Mouse (Mus musculus) urinary bladder, postnatal 10 days (tissue): ENCODE data around the gene Dph1.

Experiments
- DNase-seq: peaks from one replicate; pipeline ENCODE4 v3.0.0; 2022; ENCODE audit warnings: low spot score

Dph1 gene

GRCm38 (mm10) chr11:75133951-75134350, 57.1 kb downstream of the Dph1 start:
- DNase-seq: no peak

GRCm38 (mm10) chr11:75133391-75133790, 57.6 kb downstream of the Dph1 start:
- no peak for DNase-seq

- DNase-seq: no peak
These were observed 58.8 kb downstream of the Dph1 start for GRCm38 (mm10) chr11:75132278-75132677.

GRCm38 (mm10) chr11:75131300-75131699, 59.7 kb downstream of the Dph1 start:
- DNase-seq: no peak

GRCm38 (mm10) chr11:75129481-75129880, 61.6 kb downstream of the Dph1 start:
- no peak for DNase-seq
